Mouse (Mus musculus) kidney, adult 2 months (tissue): ENCODE measurements around the gene Mcrip1.

Experiments
- CTCF ChIP-seq: fragments of 200-500 bp; conservative IDR thresholded peaks from 2 replicates; pipeline ENCODE4 v1.5.1; 2011; ENCODE audit warnings: low read depth, mild to moderate bottlenecking, control low read depth, low read length, moderate library complexity, mixed read lengths; ENCODE audit not compliant: insufficient read depth, insufficient read length
- POLR2A ChIP-seq: fragments of 200-500 bp; IDR thresholded peaks from one replicate; pipeline ENCODE4 v1.6.1; 2011; ENCODE audit warnings: low read depth, low read length, control low read depth

DNA sequence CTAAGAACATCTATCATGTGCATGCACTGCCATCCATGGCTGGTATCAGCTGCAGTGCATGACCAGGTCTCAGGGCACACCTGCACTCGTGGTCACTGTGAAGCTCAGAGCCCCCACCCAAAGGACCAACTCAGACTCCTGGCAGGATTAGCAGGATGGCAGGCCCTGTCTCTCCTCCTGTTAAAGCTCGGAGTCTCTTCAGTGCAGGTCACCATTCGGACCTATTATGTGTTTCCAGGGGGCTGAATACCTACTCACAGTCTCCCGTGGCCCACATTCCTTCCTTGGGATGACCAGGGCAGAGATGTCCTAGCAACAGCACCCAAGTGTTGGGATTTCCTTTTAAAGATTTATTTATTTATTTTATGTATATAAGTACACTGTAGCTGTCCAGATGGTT is 32.4 kb downstream of the Mcrip1 start:
- TF ChIP-seq POLR2A (no peak), CTCF (no peak)
